Mouse (Mus musculus): Measurements from ENCODE around the gene Sirt4. TPM values are rescaled to one million over a fixed set of nuclear protein-coding genes. Genes with fewer than 3 reads are reported as not detected.
A peak's percentile ranks its signal among the peaks of the same experiment; 100 is the strongest.

The Sirt4 gene
- polyA plus RNA-seq, 1 experiment from 2014 or later, result 20.0 TPM

- Histone ChIP-seq H3K4me2 (no peak overlapping the region), H3K27ac (no peak overlapping the region), H3K9me3 (no peaks in the 10 kb centered on the region), H3K36me3 (replicated peaks) (no peaks in the 10 kb centered on the region), H3K27me3 (peaks cover 8% of the 10 kb centered on the region), H3K4me3 (replicated peaks) (no peak overlapping the region), H3K9ac (no peak overlapping the region), H3K4me1 (peaks cover 33% of the 10 kb centered on the region)
- no peak for ATAC-seq (ENCODE audit: low FRiP score)
- WGBS, result 78% methylated on average over 9 of the region's 9 CpGs
These were observed 3.5 kb upstream of the Sirt4 start for GRCm38 (mm10) chr5:115487942-115488580.

GRCm38 (mm10) chr5:115487353-115487752 is 2.8 kb upstream of the Sirt4 start:
- ATAC-seq (ENCODE audit: low FRiP score), result no peak
- H3K4me1 ChIP-seq, result peaks cover 40% of the 10 kb centered on the region
- WGBS, result 87% methylated on average over 8 of the region's 8 CpGs
- H3K4me3 ChIP-seq (replicated peaks), result no peak overlapping the region
- no peaks in the 10 kb centered on the region for H3K9me3 ChIP-seq
- H3K4me2 ChIP-seq, result no peak overlapping the region
- H3K9ac ChIP-seq, result no peak overlapping the region
- H3K27ac ChIP-seq, result no peak overlapping the region
- no peaks in the 10 kb centered on the region for H3K36me3 ChIP-seq (replicated peaks)
- peaks cover 15% of the 10 kb centered on the region for H3K27me3 ChIP-seq

- no peak overlapping the region for H3K9ac ChIP-seq
- no peak overlapping the region for H3K4me2 ChIP-seq
- H3K27me3 ChIP-seq, result peaks cover 18% of the 10 kb centered on the region
- H3K36me3 ChIP-seq (replicated peaks), result no peaks in the 10 kb centered on the region
- no peaks in the 10 kb centered on the region for H3K9me3 ChIP-seq
- 60% methylated on average over 4 of the region's 4 CpGs for WGBS
- ATAC-seq (ENCODE audit: low FRiP score), result no peak
- H3K4me1 ChIP-seq, result peaks cover 36% of the 10 kb centered on the region
- no peak overlapping the region for H3K27ac ChIP-seq
- no peak overlapping the region for H3K4me3 ChIP-seq (replicated peaks)
These were observed 2.2 kb upstream of the Sirt4 start for GRCm38 (mm10) chr5:115486726-115487125.

- no peak overlapping the region for H3K9ac ChIP-seq
- no peaks in the 10 kb centered on the region for H3K36me3 ChIP-seq (replicated peaks)
- no peaks in the 10 kb centered on the region for H3K9me3 ChIP-seq
- peaks cover 29% of the 10 kb centered on the region for H3K4me1 ChIP-seq
- no peak overlapping the region for H3K4me3 ChIP-seq (replicated peaks)
- WGBS, result 88% methylated on average over 18 of the region's 18 CpGs
- no peak overlapping the region for H3K27ac ChIP-seq
- no peak for ATAC-seq (ENCODE audit: low FRiP score)
- peaks cover 25% of the 10 kb centered on the region for H3K27me3 ChIP-seq
- H3K4me2 ChIP-seq, result no peak overlapping the region
These were observed 1.1 kb upstream of the Sirt4 start for GRCm38 (mm10) chr5:115485489-115486205.

GRCm38 (mm10) chr5:115484996-115485395 is 471 bp upstream of the Sirt4 start:
- H3K9me3 ChIP-seq, result no peaks in the 10 kb centered on the region
- WGBS, result 76% methylated on average over 5 of the region's 5 CpGs
- H3K27me3 ChIP-seq, result peaks cover 31% of the 10 kb centered on the region
- no peaks in the 10 kb centered on the region for H3K36me3 ChIP-seq (replicated peaks)
- peak overlapping the region; percentile 54 for H3K4me2 ChIP-seq
- 0 out of 2 replicates have a peak overlapping the region, but pooled peaks have one; percentile 48 for H3K9ac ChIP-seq
- ATAC-seq (ENCODE audit: low FRiP score), result no peak
- no peak overlapping the region for H3K27ac ChIP-seq
- H3K4me1 ChIP-seq, result peaks cover 32% of the 10 kb centered on the region
- H3K4me3 ChIP-seq (replicated peaks), result peak overlapping the region; percentile 35; the same call in 1 of the 2 replicates

- H3K4me3 ChIP-seq (replicated peaks), result no peak overlapping the region
- H3K9ac ChIP-seq, result no peak overlapping the region
- H3K9me3 ChIP-seq, result no peaks in the 10 kb centered on the region
- ATAC-seq (ENCODE audit: low FRiP score), result no peak
- 21% methylated on average over 6 of the region's 6 CpGs for WGBS
- peaks cover 24% of the 10 kb centered on the region for H3K4me1 ChIP-seq
- H3K27me3 ChIP-seq, result peaks cover 39% of the 10 kb centered on the region
- no peaks in the 10 kb centered on the region for H3K36me3 ChIP-seq (replicated peaks)
- H3K27ac ChIP-seq, result no peak overlapping the region
- no peak overlapping the region for H3K4me2 ChIP-seq
These were observed 1.1 kb downstream of the Sirt4 start for GRCm38 (mm10) chr5:115483385-115483784.

GRCm38 (mm10) chr5:115482390-115483265 is 1.9 kb downstream of the Sirt4 start:
- no peak for ATAC-seq (ENCODE audit: low FRiP score)
- H3K4me3 ChIP-seq (replicated peaks), result peak overlapping the region; percentile 18
- H3K9ac ChIP-seq, result no peak overlapping the region
- H3K27me3 ChIP-seq, result peaks cover 39% of the 10 kb centered on the region
- peaks cover 24% of the 10 kb centered on the region for H3K4me1 ChIP-seq
- no peaks in the 10 kb centered on the region for H3K36me3 ChIP-seq (replicated peaks)
- WGBS, result 21% methylated on average over 38 of the region's 38 CpGs
- H3K4me2 ChIP-seq, result peak overlapping the region; percentile 41
- H3K9me3 ChIP-seq, result no peaks in the 10 kb centered on the region
- H3K27ac ChIP-seq, result no peak overlapping the region

- no peak for ATAC-seq (ENCODE audit: low FRiP score)
- peak overlapping the region; percentile 17; the same call in 1 of the 2 replicates for H3K9ac ChIP-seq
- H3K4me1 ChIP-seq, result peaks cover 37% of the 10 kb centered on the region
These were observed 4.4 kb downstream of the Sirt4 start for GRCm38 (mm10) chr5:115480101-115480500.

GRCm38 (mm10) chr5:115479561-115479960 is 5.0 kb downstream of the Sirt4 start:
- H3K4me2 ChIP-seq, result no peak overlapping the region
- no peak overlapping the region for H3K4me3 ChIP-seq (replicated peaks)
- H3K36me3 ChIP-seq (replicated peaks), result no peaks in the 10 kb centered on the region; the same call in 1 of the 2 replicates
- no peak for ATAC-seq (ENCODE audit: low FRiP score)
- H3K4me1 ChIP-seq, result peaks cover 33% of the 10 kb centered on the region
- peaks cover 42% of the 10 kb centered on the region for H3K27me3 ChIP-seq
- H3K9ac ChIP-seq, result no peak overlapping the region
- no peaks in the 10 kb centered on the region for H3K9me3 ChIP-seq
- WGBS, result 32% methylated on average over 15 of the region's 15 CpGs
- H3K27ac ChIP-seq, result no peak overlapping the region

More at GRCm38 (mm10) chr5:115480101-115480500, 4.4 kb downstream of the Sirt4 start:
- peaks cover 39% of the 10 kb centered on the region for H3K27me3 ChIP-seq
- peak overlapping the region; percentile 38 for H3K4me2 ChIP-seq
- H3K9me3 ChIP-seq, result no peaks in the 10 kb centered on the region
- H3K36me3 ChIP-seq (replicated peaks), result no peaks in the 10 kb centered on the region; the same call in 1 of the 2 replicates
- peak overlapping the region; percentile 23 for H3K4me3 ChIP-seq (replicated peaks)
- WGBS, result 13% methylated on average over 27 of the region's 27 CpGs
- no peak overlapping the region for H3K27ac ChIP-seq

GRCm38 (mm10) chr5:115476107-115476727 is 8.3 kb downstream of the Sirt4 start:
- H3K9me3 ChIP-seq, result no peaks in the 10 kb centered on the region
- 35% methylated on average over 12 of the region's 12 CpGs for WGBS
- peak overlapping the region; percentile 47 for H3K4me2 ChIP-seq
- H3K4me1 ChIP-seq, result peaks cover 19% of the 10 kb centered on the region
- peak; percentile 36; the same call in 1 of the 2 replicates for ATAC-seq (ENCODE audit: low FRiP score)
- peak overlapping the region; percentile 28 for H3K4me3 ChIP-seq (replicated peaks)
- H3K27me3 ChIP-seq, result peaks cover 24% of the 10 kb centered on the region
- H3K9ac ChIP-seq, result peak overlapping the region; percentile 44; the same call in 1 of the 2 replicates
- 0 out of 2 replicates have a peak overlapping the region, but pooled peaks have one; percentile 14 for H3K27ac ChIP-seq
- no peaks in the 10 kb centered on the region; the same call in 1 of the 2 replicates for H3K36me3 ChIP-seq (replicated peaks)

GRCm38 (mm10) chr5:115475337-115476106 is 9.0 kb downstream of the Sirt4 start:
- peak overlapping the region; percentile 44 for H3K9ac ChIP-seq
- peaks cover 18% of the 10 kb centered on the region for H3K27me3 ChIP-seq
- H3K4me3 ChIP-seq (replicated peaks), result peak overlapping the region; percentile 28
- 5% methylated on average over 22 of the region's 22 CpGs for WGBS
- H3K9me3 ChIP-seq, result no peaks in the 10 kb centered on the region
- H3K4me1 ChIP-seq, result peaks cover 26% of the 10 kb centered on the region
- H3K36me3 ChIP-seq (replicated peaks), result no peaks in the 10 kb centered on the region; the same call in 1 of the 2 replicates
- peak; percentile 84 for ATAC-seq (ENCODE audit: low FRiP score)
- H3K4me2 ChIP-seq, result peak overlapping the region; percentile 47
- 0 out of 2 replicates have a peak overlapping the region, but pooled peaks have one; percentile 14 for H3K27ac ChIP-seq
